Mouse (Mus musculus) naive thymus-derived CD4-positive, alpha-beta T cell, adult 2 months (primary cell): ENCODE data around the gene Deup1.

Experiments used
- DNase-seq: peaks from one replicate; pipeline ENCODE4 v3.0.0-alpha.2; 2011; ENCODE audit warnings: low read depth

Gene Deup1

DNA sequence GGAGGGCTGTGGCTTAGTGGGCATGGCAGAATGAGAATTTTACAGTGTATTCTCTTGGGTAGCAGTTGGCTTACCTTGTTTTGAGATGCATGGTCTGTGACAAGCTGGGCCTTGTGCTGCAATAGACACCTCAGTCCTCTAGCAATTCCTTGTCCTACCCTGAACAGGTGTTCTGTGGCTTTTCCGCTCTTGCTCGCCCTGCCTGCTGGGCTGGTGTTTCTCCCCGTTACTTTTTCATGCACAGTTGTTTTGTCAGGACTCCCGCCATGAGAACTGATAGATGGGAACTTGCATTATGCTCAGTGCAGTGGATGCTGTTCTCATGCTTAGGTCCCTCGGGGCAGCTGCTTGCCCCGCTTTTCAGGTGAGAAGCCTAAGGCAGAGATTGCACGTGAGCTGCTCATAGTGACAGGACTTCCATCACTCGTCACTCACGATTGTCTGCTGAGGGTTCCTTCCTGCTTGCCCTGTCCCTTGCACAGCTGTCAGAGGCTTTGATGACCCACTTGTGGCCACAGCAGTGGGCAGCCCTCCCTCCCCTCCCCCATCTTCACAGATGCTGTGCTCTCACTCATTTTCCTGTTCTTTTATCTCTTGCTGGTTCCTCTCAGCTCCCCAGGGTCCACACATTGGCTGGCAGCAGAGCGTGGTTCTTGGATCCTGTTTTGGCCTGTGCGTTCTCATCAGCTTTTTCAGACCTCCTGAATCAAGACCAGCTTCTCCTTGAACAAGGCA lies 94.2 kb downstream of the Deup1 start:
- peak; percentile 22 for DNase-seq

DNA sequence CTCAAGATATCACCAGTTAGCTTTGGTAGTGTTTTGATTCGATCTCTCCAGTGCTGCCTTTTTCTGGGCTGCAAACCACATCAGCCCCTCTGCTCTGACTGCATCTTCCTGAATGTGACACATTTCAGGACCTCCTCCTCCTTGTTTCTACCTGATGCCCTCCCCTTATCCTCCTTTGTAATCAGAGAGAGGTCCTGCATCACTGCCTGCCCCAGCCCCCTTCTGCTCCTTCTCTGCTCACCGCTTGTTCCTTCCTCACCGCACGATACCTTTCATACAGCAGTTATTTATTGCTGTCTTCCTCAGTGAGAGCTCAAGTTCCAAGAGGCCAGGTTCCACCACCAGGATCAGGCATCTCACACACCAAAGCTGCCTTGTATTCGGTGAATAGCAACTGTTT lies 96.5 kb downstream of the Deup1 start:
- no peak for DNase-seq

DNA sequence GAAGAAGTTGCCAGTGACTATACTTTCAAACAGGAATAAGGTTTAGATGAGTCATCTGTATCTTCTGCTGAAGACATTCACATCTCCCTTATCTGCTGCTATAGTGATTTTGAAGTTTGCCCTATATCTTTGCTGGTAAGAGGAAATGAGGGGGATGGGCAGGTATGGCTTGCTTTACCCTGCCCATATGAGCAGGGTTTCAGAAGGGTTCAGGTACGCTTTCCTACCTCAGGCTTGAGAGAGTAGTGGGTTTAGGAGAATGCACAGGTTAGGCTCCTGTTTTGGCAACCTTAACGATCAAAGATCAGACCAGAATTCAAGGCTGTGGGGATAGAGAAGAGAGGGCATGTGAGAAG lies 97.8 kb downstream of the Deup1 start:
- peak; percentile 64 for DNase-seq

DNA sequence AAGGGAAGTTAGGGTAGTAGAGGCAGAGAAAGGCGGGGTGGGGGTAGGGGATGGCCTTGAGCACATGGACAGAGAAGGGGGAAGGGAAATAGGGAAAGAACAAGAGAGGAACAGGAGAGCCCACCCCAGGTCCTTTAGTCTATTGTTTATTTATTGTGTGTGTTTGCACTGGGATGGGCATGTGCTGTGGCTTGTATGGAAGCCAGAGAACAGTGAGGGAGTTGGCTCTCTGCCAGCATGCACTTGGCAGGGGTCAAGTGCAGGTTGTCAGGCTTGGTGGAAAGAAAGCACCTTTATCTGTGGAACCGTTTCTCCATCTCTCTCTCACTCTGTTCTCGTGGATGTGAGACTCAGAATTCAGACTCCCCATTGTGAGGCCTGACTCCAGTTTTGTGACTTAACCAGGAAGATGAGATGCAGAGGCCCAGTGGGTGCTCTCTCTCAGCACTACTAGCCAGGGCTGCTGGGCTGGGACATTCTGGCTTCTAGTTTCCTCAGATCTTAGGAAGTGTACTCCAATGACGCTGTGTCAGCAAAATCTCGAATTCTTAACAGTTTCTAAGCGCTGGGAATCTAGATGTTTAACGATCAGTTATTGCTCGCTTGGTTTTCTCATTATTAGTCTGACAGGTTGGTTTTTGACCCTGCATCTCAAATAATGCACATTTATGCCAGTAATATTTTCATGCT lies 98.3 kb downstream of the Deup1 start:
- peak; percentile 28 for DNase-seq

- DNase-seq = no peak
These were observed 99.4 kb downstream of the Deup1 start for GRCm38 (mm10) chr9:15528368-15528767.

- no peak for DNase-seq
These were observed 99.9 kb downstream of the Deup1 start for GRCm38 (mm10) chr9:15527846-15528245.

DNA sequence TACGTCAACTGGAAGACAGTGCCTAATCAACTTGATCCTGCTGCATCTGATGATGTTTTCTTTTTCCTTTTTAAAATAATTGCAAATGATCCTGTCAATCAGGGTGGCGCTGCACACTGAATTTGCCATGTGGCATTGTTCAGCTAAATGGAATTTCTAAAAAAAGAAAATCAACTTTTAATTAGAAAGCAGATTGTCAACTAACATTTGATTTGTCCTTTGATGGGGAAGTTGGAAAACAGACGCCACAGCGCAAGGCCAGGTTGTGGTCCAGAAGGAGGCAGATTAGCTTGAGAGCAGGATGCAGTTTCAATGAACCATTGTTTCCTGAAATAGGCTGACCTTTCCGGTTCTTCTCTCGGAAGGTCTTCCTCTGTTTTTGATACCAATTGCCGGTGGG lies 101.2 kb downstream of the Deup1 start:
- DNase-seq = no peak

DNA sequence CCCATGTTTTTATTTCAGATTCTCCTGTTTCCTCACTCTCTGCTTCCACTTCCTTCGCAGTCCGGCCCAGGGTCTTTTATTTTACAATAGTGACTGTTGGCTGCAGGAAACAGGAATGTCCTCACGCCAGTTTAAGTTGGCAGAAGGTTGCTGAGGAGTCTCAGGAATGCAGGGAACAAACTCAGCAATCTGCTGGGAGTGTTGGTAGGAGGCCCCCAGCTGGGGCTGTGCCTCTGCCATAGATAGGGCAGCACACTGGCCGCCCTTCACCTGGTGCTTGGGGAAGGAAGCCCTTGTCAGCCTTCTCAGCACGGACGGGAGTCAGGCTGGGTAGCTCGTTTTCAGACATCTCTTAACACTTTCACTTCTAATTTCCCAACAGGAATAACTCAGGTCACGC lies 102.5 kb downstream of the Deup1 start:
- DNase-seq = no peak

- DNase-seq = no peak
These were observed 104.1 kb downstream of the Deup1 start for GRCm38 (mm10) chr9:15523646-15524045.

DNA sequence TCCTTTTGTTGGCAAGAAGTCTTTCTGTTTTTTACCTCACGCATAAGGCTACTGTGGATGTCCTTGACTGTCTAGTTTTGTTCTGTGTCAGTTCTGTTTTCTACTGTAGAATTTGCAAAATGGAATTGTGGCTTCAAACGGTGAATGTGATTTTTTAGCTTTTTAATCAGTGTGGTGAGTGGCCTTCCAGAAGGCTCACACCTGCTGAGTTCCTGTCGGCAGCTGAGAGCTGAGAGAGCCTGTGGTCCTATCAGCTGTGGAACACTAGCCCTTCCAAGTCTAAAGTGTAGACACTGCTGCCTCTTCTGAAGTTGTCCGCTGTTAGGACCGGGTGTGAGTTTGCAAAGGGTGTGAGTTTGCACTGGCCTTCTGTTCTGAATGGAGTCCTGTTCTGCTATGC lies 104.8 kb downstream of the Deup1 start:
- no peak for DNase-seq

DNA sequence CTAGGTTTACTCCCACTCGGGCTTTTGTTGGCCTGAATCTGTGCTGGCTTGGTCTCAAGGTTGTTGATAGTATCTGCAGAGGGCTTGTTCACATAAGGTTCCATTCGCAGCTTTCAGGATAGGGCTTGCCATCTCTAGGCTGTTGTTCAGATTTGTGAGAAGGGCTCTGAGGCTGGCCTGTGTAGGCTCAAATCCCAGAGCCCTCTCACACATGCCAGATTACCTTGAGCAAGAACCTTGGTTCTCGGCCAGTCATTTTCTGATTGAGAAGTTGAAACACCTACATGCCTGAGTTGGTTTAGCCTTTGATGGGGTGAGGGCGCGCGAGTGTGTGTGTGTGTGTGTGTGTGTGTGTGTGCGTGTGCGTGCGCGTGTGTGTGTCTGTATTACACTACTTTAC lies 105.4 kb downstream of the Deup1 start:
- no peak for DNase-seq

DNA sequence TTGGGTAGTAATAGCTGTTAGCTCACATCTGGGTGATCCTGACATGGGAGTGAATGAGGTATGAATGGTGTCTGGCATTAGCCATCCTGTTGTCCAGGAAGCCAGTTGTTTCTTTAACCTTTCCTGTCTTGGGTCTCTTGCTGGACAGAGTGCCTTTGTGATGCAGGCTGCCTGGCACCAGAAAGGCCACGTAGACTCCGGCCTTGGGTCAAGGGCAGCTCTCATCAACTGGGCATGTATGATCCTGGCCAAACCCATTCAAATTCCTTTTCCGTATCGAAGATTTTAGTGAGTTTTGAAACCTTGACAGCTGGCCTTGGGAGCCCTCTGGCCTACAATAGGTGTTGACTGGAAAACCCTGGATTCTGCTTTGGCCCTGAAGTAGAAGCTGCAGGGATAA lies 109.8 kb downstream of the Deup1 start:
- DNase-seq = no peak

GRCm38 (mm10) chr9:15516007-15516406 lies 111.7 kb downstream of the Deup1 start:
- no peak for DNase-seq

DNA sequence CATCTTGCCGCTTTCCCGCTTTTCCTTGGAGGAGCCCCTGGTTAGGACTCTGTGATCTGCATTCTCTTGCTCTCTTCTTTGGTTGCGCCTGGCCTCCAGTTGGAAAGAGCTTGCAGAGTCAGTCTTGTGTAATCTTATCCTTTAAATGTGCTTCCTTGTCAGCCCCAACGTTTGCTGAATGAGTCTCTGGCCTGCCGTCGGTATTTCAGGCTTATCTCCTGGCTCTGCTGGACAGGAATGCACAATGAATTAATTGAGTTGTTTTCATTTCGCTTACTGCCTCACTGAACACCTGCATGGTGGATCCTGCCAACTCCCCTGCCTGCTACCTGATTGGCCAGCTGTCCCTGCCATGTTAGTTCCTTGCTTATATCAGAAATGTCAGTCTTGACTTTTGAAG lies 114.8 kb downstream of the Deup1 start:
- no peak for DNase-seq

DNA sequence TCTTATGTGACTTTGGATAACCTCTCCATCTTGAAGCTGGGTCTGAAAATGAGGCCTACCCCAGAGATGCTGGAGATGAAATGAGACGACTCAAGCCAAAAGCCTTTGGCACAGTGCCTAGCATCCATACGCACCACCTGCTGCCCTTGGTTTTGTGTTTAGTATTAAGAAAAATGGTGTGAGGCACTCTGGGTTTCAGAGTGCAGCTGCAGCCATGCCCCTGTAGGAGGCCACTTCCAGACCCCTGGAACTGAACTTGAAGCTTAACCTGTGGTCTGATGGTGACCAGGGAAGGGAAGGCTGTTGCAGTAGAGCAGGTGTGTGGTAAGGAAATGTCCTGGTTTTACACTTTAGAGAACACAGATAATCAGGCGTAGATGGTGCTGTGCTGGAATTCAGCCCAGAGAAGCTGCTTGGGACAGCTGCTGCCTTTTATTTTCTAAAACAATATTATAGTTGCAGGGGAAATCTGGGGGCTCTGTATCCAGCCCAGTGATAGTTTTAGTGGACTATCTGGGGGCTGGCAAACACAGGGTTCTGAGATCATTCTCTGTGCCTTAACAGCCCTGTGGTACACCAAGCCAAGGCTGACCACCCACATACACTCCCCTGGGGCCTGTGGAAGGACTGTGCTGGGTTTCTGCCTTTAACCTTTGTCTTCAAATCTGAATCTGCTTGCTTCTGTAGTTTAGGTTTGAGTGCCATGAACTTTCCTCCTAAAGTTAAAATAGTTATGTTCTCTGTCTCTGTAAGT lies 117.0 kb downstream of the Deup1 start:
- DNase-seq = no peak
